Mouse (Mus musculus): Measurements from ENCODE around the gene Aoc3. TPM values are rescaled to one million over a fixed set of nuclear protein-coding genes. Genes with fewer than 3 reads are reported as not detected.

The Aoc3 gene
- polyA plus RNA-seq, 1 experiment from 2014 or later = 0.06 TPM

GRCm38 (mm10) chr11:101334516-101334915, 4.1 kb downstream of the Aoc3 start:
- 0 out of 2 replicates have a peak overlapping the region, but pooled peaks have one; percentile 1 for H3K27ac ChIP-seq
- no peaks in the 10 kb centered on the region for H3K9me3 ChIP-seq
- WGBS = 10% methylated on average over 6 of the region's 6 CpGs
- H3K4me3 ChIP-seq = no peak overlapping the region
- no peak for DNase-seq (ENCODE audit: low spot score)
- peaks cover 29% of the 10 kb centered on the region for H3K4me1 ChIP-seq
- H3K27me3 ChIP-seq (ENCODE audit: insufficient read depth, poor library complexity, severe bottlenecking) = no peaks in the 10 kb centered on the region
- H3K36me3 ChIP-seq = no peaks in the 10 kb centered on the region

GRCm38 (mm10) chr11:101335685-101336084, 5.3 kb downstream of the Aoc3 start:
- Histone ChIP-seq H3K27ac (no peak overlapping the region), H3K27me3 (ENCODE audit: insufficient read depth, poor library complexity, severe bottlenecking) (no peaks in the 10 kb centered on the region), H3K9me3 (no peaks in the 10 kb centered on the region), H3K36me3 (no peaks in the 10 kb centered on the region), H3K4me3 (no peak overlapping the region), H3K4me1 (peaks cover 26% of the 10 kb centered on the region)
- 79% methylated on average over 9 of the region's 9 CpGs for WGBS
- DNase-seq (ENCODE audit: low spot score) = no peak

- 1% methylated on average over 8 of the region's 9 CpGs for WGBS
- no peaks in the 10 kb centered on the region for H3K27me3 ChIP-seq (ENCODE audit: insufficient read depth, poor library complexity, severe bottlenecking)
- H3K9me3 ChIP-seq = no peaks in the 10 kb centered on the region
- no peaks in the 10 kb centered on the region for H3K36me3 ChIP-seq
- peaks cover 23% of the 10 kb centered on the region for H3K4me1 ChIP-seq
- peak overlapping the region; percentile 46 for H3K4me3 ChIP-seq
- peak; percentile 84 for DNase-seq (ENCODE audit: low spot score)
- H3K27ac ChIP-seq = peak overlapping the region; percentile 75
Measured at GRCm38 (mm10) chr11:101338123-101338760, 7.8 kb downstream of the Aoc3 start.

- H3K36me3 ChIP-seq = 0 out of 2 replicates have a peak, but pooled peaks cover 2% of the 10 kb centered on the region
- no peak overlapping the region for H3K4me3 ChIP-seq
- WGBS = 68% methylated on average over 10 of the region's 10 CpGs
- H3K27ac ChIP-seq = no peak overlapping the region
- DNase-seq (ENCODE audit: low spot score) = no peak
- no peaks in the 10 kb centered on the region; the same call in 1 of the 2 replicates for H3K27me3 ChIP-seq (ENCODE audit: insufficient read depth, poor library complexity, severe bottlenecking)
- H3K9me3 ChIP-seq = no peaks in the 10 kb centered on the region
- H3K4me1 ChIP-seq = peaks cover 18% of the 10 kb centered on the region
Measured at GRCm38 (mm10) chr11:101347083-101347775, 16.8 kb downstream of the Aoc3 start.

GRCm38 (mm10) chr11:101348774-101349173, 18.4 kb downstream of the Aoc3 start:
- 60% methylated on average over 7 of the region's 7 CpGs for WGBS
- no peaks in the 10 kb centered on the region; the same call in 1 of the 2 replicates for H3K27me3 ChIP-seq (ENCODE audit: insufficient read depth, poor library complexity, severe bottlenecking)
- H3K4me3 ChIP-seq = no peak overlapping the region
- 0 out of 2 replicates have a peak, but pooled peaks cover 2% of the 10 kb centered on the region for H3K36me3 ChIP-seq
- peaks cover 19% of the 10 kb centered on the region for H3K4me1 ChIP-seq
- H3K9me3 ChIP-seq = no peaks in the 10 kb centered on the region
- H3K27ac ChIP-seq = no peak overlapping the region
- DNase-seq (ENCODE audit: low spot score) = no peak

- H3K4me1 ChIP-seq = peaks cover 19% of the 10 kb centered on the region
- 73% methylated on average over 3 of the region's 3 CpGs for WGBS
- H3K9me3 ChIP-seq = no peaks in the 10 kb centered on the region
- no peak for DNase-seq (ENCODE audit: low spot score)
- H3K36me3 ChIP-seq = 0 out of 2 replicates have a peak, but pooled peaks cover 2% of the 10 kb centered on the region
- H3K4me3 ChIP-seq = no peak overlapping the region
- no peak overlapping the region for H3K27ac ChIP-seq
- no peaks in the 10 kb centered on the region; the same call in 1 of the 2 replicates for H3K27me3 ChIP-seq (ENCODE audit: insufficient read depth, poor library complexity, severe bottlenecking)
Measured at GRCm38 (mm10) chr11:101349216-101349615, 18.8 kb downstream of the Aoc3 start.

GRCm38 (mm10) chr11:101351100-101351720, 20.8 kb downstream of the Aoc3 start:
- Histone ChIP-seq H3K4me3 (no peak overlapping the region), H3K27ac (0 out of 2 replicates have a peak overlapping the region, but pooled peaks have one; percentile 10), H3K4me1 (peaks cover 19% of the 10 kb centered on the region), H3K27me3 (ENCODE audit: insufficient read depth, poor library complexity, severe bottlenecking) (no peaks in the 10 kb centered on the region; the same call in 1 of the 2 replicates), H3K36me3 (0 out of 2 replicates have a peak, but pooled peaks cover 2% of the 10 kb centered on the region), H3K9me3 (no peaks in the 10 kb centered on the region)
- 54% methylated on average over 11 of the region's 11 CpGs for WGBS
- no peak for DNase-seq (ENCODE audit: low spot score)

GRCm38 (mm10) chr11:101351721-101352111, 21.3 kb downstream of the Aoc3 start:
- Histone ChIP-seq H3K4me3 (no peak overlapping the region), H3K4me1 (peaks cover 19% of the 10 kb centered on the region), H3K9me3 (no peaks in the 10 kb centered on the region), H3K36me3 (0 out of 2 replicates have a peak, but pooled peaks cover 2% of the 10 kb centered on the region), H3K27me3 (ENCODE audit: insufficient read depth, poor library complexity, severe bottlenecking) (no peaks in the 10 kb centered on the region; the same call in 1 of the 2 replicates), H3K27ac (0 out of 2 replicates have a peak overlapping the region, but pooled peaks have one; percentile 10)
- DNase-seq (ENCODE audit: low spot score) = no peak
- WGBS = 56% methylated on average over 3 of the region's 3 CpGs

- Histone ChIP-seq H3K36me3 (0 out of 2 replicates have a peak, but pooled peaks cover 2% of the 10 kb centered on the region), H3K27ac (no peak overlapping the region), H3K4me1 (peaks cover 21% of the 10 kb centered on the region), H3K9me3 (no peaks in the 10 kb centered on the region), H3K4me3 (no peak overlapping the region), H3K27me3 (ENCODE audit: insufficient read depth, poor library complexity, severe bottlenecking) (no peaks in the 10 kb centered on the region; the same call in 1 of the 2 replicates)
- 87% methylated on average over 12 of the region's 12 CpGs for WGBS
- no peak for DNase-seq (ENCODE audit: low spot score)
Measured at GRCm38 (mm10) chr11:101353436-101353835, 23.0 kb downstream of the Aoc3 start.

GRCm38 (mm10) chr11:101354438-101355010, 24.1 kb downstream of the Aoc3 start:
- WGBS = 81% methylated on average over 5 of the region's 5 CpGs
- no peaks in the 10 kb centered on the region for H3K9me3 ChIP-seq
- no peak overlapping the region for H3K4me3 ChIP-seq
- peaks cover 16% of the 10 kb centered on the region for H3K4me1 ChIP-seq
- DNase-seq (ENCODE audit: low spot score) = no peak
- H3K27me3 ChIP-seq (ENCODE audit: insufficient read depth, poor library complexity, severe bottlenecking) = no peaks in the 10 kb centered on the region; the same call in 1 of the 2 replicates
- H3K27ac ChIP-seq = no peak overlapping the region
- 0 out of 2 replicates have a peak, but pooled peaks cover 2% of the 10 kb centered on the region for H3K36me3 ChIP-seq

- no peak for DNase-seq (ENCODE audit: low spot score)
- 0 out of 2 replicates have a peak, but pooled peaks cover 2% of the 10 kb centered on the region for H3K36me3 ChIP-seq
- H3K4me1 ChIP-seq = peaks cover 30% of the 10 kb centered on the region
- H3K9me3 ChIP-seq = no peaks in the 10 kb centered on the region
- no peak overlapping the region for H3K27ac ChIP-seq
- H3K27me3 ChIP-seq (ENCODE audit: insufficient read depth, poor library complexity, severe bottlenecking) = no peaks in the 10 kb centered on the region; the same call in 1 of the 2 replicates
- 82% methylated on average over 2 of the region's 2 CpGs for WGBS
- no peak overlapping the region for H3K4me3 ChIP-seq
Measured at GRCm38 (mm10) chr11:101355916-101356315, 25.5 kb downstream of the Aoc3 start.

- no peaks in the 10 kb centered on the region for H3K27me3 ChIP-seq (ENCODE audit: insufficient read depth, poor library complexity, severe bottlenecking)
- no peak overlapping the region for H3K4me3 ChIP-seq
- H3K4me1 ChIP-seq = peaks cover 30% of the 10 kb centered on the region
- 74% methylated on average over 3 of the region's 3 CpGs for WGBS
- DNase-seq (ENCODE audit: low spot score) = no peak
- no peak overlapping the region for H3K27ac ChIP-seq
- no peaks in the 10 kb centered on the region for H3K36me3 ChIP-seq
- no peaks in the 10 kb centered on the region for H3K9me3 ChIP-seq
Measured at GRCm38 (mm10) chr11:101357505-101358182, 27.2 kb downstream of the Aoc3 start.

Measured in heart, embryonic 10.5 days (tissue).